Comparison of ENCODE assay signal across 8 mouse cellular contexts in genomic region chr3:100684234-100684975, GRCm38 (mm10). TPM values are rescaled to one million over a fixed set of nuclear protein-coding genes. Genes with fewer than 3 reads are reported as not detected.
DNase-seq lines count a peak whose midpoint lies in the region; ATAC-seq and TF ChIP-seq lines count a peak whose summit lies in the region.

No protein-coding gene starts in this region.

- no peaks in the 10 kb centered on the region for H3K27me3 ChIP-seq in erythroblast, embryonic 14.5 days (ENCODE audit: control insufficient read depth)
- H3K27me3 ChIP-seq in hindbrain, embryonic 16.5 days (replicated peaks; ENCODE audit: control insufficient read depth, insufficient read depth, low read length): no peaks in the 10 kb centered on the region
- H3K27me3 ChIP-seq in liver, embryonic 15.5 days: no peaks in the 10 kb centered on the region; the same call in 1 of the 2 replicates

- H3K4me1 ChIP-seq in bone marrow macrophage, adult 2 months (ENCODE audit: control insufficient read depth, insufficient read depth, low read length): peaks cover 10% of the 10 kb centered on the region
- H3K4me1 ChIP-seq in erythroblast, embryonic 14.5 days (ENCODE audit: control insufficient read depth): peaks cover 49% of the 10 kb centered on the region
- peaks cover 12% of the 10 kb centered on the region for H3K4me1 ChIP-seq in hindbrain, embryonic 16.5 days (ENCODE audit: control insufficient read depth, insufficient read depth, low read depth, low read length)
- H3K4me1 ChIP-seq in liver, embryonic 15.5 days (replicated peaks): peaks cover 42% of the 10 kb centered on the region

- H3K27ac ChIP-seq in bone marrow macrophage, adult 2 months (ENCODE audit: insufficient read depth, low read depth, low read length): no peak overlapping the region
- no peak overlapping the region for H3K27ac ChIP-seq in hindbrain, embryonic 16.5 days (ENCODE audit: low read depth, low read length)
- peak overlapping the region; percentile 93 for H3K27ac ChIP-seq in liver, embryonic 15.5 days (replicated peaks)

- 0 out of 2 replicates have a peak, but pooled peaks have one; percentile 1 for ATAC-seq in hindbrain, embryonic 16.5 days
- no peak for ATAC-seq in liver, embryonic 15.5 days (ENCODE audit: insufficient read depth)

- WGBS in hindbrain, embryonic 16.5 days: under 1% methylated on average over 25 of the region's 25 CpGs
- WGBS in liver, embryonic 15.5 days (ENCODE audit: insufficient replicate concordance): under 1% methylated on average over 25 of the region's 25 CpGs

- peak overlapping the region; percentile 92 for H3K4me2 ChIP-seq in hindbrain, embryonic 16.5 days (ENCODE audit: low read length)
- H3K4me2 ChIP-seq in liver, embryonic 15.5 days: peak overlapping the region; percentile 86

- no peaks in the 10 kb centered on the region for H3K9me3 ChIP-seq in erythroblast, embryonic 14.5 days (ENCODE audit: control insufficient read depth, low read length)
- no peaks in the 10 kb centered on the region for H3K9me3 ChIP-seq in hindbrain, embryonic 16.5 days (ENCODE audit: control insufficient read depth, low read length)
- H3K9me3 ChIP-seq in liver, embryonic 15.5 days (replicated peaks): no peaks in the 10 kb centered on the region

- H3K4me3 ChIP-seq in bone marrow macrophage, adult 2 months (ENCODE audit: insufficient read depth, low read length): peak overlapping the region; percentile 87
- peak overlapping the region; percentile 88 for H3K4me3 ChIP-seq in erythroblast, embryonic 14.5 days (replicated peaks)
- peak overlapping the region; percentile 82 for H3K4me3 ChIP-seq in hindbrain, embryonic 16.5 days (ENCODE audit: low read length)
- peak overlapping the region; percentile 94 for H3K4me3 ChIP-seq in liver, embryonic 15.5 days (replicated peaks)

- H3K9ac ChIP-seq in hindbrain, embryonic 16.5 days (ENCODE audit: low read depth, low read length): peak overlapping the region; percentile 94
- peak overlapping the region; percentile 95 for H3K9ac ChIP-seq in liver, embryonic 15.5 days

- TF ChIP-seq CTCF in bone marrow macrophage, adult 2 months (IDR thresholded peaks at IDR 0.05; ENCODE audit: low read depth, low read length): no peak

- peaks cover 7% of the 10 kb centered on the region for H3K36me3 ChIP-seq in erythroblast, embryonic 14.5 days (ENCODE audit: control insufficient read depth)
- H3K36me3 ChIP-seq in hindbrain, embryonic 16.5 days (ENCODE audit: control insufficient read depth, insufficient read depth, low read length): no peaks in the 10 kb centered on the region
- no peaks in the 10 kb centered on the region for H3K36me3 ChIP-seq in liver, embryonic 15.5 days (replicated peaks)

- no peak for TF ChIP-seq POLR2A in bone marrow macrophage, adult 2 months (IDR thresholded peaks at IDR 0.05; ENCODE audit: borderline replicate concordance, low read depth, low read length)

- peak; percentile 48 for DNase-seq in right cerebral cortex, adult 18-20 months
- no peak for DNase-seq in right cerebral cortex, postnatal 25 days
- DNase-seq in retina, embryonic 14.5 days (ENCODE audit: low spot score): peak; percentile 47
- DNase-seq in urinary bladder, postnatal 25 days (ENCODE audit: low spot score): no peak

RNA-seq across cellular contexts. Expression of gene Man1a2, which starts 0.9 kb away (rescaled TPM):
- 29.2 and 31.7 TPM in 2 replicates for polyA plus RNA-seq in bone marrow macrophage, adult 2 months (2012; ENCODE audit: insufficient read depth, insufficient read length, missing spikeins)
- 5.3 and 6.0 TPM in 2 replicates for polyA plus RNA-seq in erythroblast, embryonic 14.5 days (2012)
- polyA plus RNA-seq in hindbrain, embryonic 16.5 days (2015; fragmentation: Nextera tagmentation; extraction: Ambion mirVana): 20.8 and 24.0 TPM in 2 replicates
- 30.3 and 32.0 TPM in 2 replicates for polyA plus RNA-seq in liver, embryonic 15.5 days (2015; fragmentation: Nextera tagmentation; extraction: Ambion mirVana)

Comparison
In these comparisons a context has a peak if more than half of its experiments do, and no peak if none do; other contexts are left out.
1. DNase-seq: peak in right cerebral cortex, adult 18-20 months (single experiment) and retina, embryonic 14.5 days (single experiment); none in right cerebral cortex, postnatal 25 days (single experiment) and urinary bladder, postnatal 25 days (single experiment).
2. Peak in every context shown above with its lines, with median percentiles within 50 percentile points of each other: H3K4me3 ChIP-seq.